Mouse (Mus musculus) adrenal gland, postnatal 36 days (tissue): ENCODE measurements around the gene Rapgef5. TPM values are rescaled to one million over a fixed set of nuclear protein-coding genes. Genes with fewer than 3 reads are reported as not detected.
A peak's percentile ranks its signal among the peaks of the same experiment; 100 is the strongest.

Experiments
- DNase-seq, 2 experiments: peaks; one replicate each; pipeline ENCODE4 v3.0.0; 2021; ENCODE audit warnings: mixed read lengths in 1 of 2
- total RNA-seq, 2 experiments: library from RNA; stranded (reverse); gene quantifications; 2 replicates each; pipeline ENCODE4 v1.2.3; 2021

The Rapgef5 gene
- total RNA-seq, 2 experiments from 2014 or later, result 35.2 to 43.7 TPM

DNA sequence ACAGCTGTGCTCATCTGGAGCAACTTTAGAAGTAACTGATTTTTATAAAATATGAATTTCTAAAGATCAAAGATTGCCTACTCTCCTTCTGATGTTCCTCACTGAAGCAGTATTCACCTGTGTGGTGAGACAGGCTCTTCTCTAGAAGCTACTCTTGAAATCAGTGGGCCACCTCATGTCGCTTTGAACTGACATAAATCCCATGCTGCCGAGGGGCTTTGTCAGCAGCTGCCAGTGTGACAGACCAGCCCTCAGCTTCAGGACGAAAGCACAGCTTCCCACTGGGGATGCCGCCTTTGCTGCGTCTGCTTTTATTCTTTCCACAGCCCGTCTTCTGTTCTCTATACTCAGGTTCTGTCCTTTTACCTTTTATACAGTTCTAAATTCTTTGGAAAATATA, 197.3 kb downstream of the Rapgef5 start:
- no peak for DNase-seq

DNA sequence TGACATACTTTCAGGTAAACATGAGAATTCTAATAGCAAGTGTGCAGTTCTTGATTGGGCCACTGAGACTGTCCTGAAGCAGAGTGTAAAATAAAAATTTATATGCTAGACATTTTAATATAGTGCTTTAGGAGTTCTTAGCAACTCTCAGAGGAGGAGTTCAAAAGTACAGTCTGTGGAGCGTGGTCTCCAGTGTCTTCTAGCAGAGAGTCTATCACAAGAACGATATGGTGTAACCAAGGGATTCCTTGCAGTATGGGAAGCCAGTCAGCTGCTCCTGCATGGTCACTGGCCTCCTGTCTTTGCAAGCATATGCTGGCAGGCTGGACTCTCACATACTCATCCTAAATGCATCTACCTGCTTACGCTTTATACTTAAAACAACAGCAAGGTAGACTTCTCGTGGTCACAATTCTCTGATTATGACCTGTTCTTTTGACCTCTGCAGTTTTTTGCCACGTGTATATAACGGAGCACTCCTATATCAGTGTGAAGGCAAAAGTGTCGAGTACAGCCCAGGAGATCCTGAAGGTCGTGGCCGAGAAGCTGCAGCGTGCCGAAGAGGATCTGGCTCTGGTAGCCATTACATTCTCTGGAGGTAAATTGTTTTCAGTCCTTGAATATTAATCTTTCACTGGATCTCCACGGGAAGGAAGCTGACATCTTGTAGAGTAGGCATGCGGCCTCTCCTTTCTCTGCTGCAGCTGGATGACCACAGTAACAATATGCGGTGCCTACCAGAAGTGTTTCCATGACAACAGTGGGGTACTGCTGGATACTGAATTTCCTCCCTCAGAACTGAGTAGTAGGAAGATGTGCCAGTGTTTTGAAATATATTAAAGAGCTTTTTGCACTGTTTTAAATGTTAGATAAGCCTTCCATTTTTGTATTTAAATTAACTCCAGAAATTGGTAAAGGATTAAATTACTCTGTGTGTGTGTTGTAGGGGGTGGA, 204.8 kb downstream of the Rapgef5 start:
- no peak for DNase-seq

DNA sequence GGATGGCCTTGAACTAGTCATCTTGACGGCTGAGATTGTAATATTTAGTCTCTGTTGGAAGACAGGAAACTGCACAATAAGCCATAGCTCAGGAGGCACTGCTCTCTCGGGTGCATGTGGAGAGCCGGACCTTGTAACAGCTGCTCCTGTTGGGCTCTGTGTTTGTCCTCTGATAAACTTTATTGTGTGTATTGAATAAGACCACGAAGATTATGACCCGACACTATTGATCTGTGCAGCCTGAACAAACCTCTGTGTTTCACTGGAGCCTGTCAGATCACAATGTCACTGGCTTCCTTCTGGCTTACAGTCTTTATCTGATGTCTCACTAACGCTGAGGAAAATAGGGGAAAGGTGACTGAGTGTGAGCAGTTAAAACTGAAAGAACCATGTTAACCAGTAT, 205.5 kb downstream of the Rapgef5 start:
- DNase-seq, result no peak

DNA sequence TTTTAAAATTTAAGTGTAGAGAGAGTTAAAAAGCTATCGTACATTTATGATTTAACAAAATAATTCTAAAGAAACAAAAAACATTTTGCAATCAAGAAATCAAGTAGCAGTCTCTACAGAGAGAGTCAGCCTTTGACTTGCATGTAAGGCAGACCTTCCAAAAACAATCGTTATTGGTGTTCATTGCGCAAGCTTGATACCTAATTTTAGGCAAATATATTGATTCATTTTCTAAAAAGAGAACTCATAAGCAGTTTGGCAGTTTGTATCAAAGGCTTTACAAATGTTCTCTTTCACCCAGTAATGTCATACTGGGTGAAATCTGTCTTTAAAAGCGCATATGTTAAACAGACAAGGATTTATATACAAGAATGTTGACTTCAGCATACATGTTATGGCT, 208.7 kb downstream of the Rapgef5 start:
- DNase-seq, result no peak

DNA sequence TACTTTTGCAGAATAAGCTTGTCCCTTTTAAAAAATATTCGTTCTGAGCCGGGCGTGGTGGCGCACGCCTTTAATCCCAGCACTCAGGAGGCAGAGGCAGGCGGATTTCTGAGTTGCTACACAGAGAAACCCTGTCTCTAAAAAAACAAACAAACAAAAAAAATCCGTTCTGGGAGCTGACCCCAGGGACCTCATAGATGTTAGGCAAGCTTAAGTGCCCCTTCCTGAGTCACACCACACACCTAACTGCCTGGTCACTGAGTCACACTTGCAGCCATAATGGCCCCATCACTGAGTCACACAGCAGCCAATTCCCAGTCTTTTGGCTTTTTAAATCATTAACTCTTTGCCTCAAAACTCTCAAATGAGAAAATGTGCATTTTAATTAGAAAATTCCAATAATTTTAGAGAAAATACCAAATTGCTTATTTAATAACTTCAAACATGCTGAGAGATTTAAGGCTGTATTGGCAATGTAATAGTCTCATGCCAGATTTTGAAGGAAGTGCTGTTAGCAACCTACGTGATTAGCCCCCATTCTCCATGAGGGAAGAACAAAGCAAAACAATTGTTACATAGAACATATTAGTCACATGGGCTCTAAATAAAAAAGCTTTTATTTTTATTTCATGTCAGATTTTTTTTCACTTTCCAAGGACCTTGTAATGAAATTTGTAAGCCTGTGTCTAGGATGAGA, 211.3 kb downstream of the Rapgef5 start:
- no peak for DNase-seq

DNA sequence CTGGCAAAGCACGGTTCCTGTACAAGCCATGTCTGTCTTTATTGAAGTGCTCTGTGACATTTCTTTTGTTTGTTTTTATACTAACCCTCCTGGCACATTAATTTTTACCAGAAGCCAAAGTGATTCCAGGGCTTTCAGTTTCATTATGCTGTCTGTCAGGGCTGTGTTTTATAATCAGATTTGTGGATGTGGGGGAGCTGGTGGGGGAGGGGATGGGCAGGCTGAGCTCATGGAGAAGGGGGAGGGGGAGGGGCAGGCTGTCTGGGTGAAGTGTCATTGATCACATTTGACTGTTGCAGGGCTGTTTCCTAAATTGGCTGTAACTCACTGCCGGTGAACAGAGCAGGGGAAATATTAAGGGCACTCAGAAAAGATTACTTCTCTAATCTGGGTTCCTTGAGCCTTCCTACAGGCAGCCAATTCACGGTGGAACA, 211.9 kb downstream of the Rapgef5 start:
- peak; percentile 16 to 75 for DNase-seq

- DNase-seq, result no peak
Measured at GRCm38 (mm10) chr12:117733611-117734010, 217.3 kb downstream of the Rapgef5 start.

GRCm38 (mm10) chr12:117736130-117736529, 219.9 kb downstream of the Rapgef5 start:
- no peak for DNase-seq

GRCm38 (mm10) chr12:117736928-117737327, 220.6 kb downstream of the Rapgef5 start:
- DNase-seq, result no peak

- no peak for DNase-seq
Measured at GRCm38 (mm10) chr12:117737332-117738031, 221.2 kb downstream of the Rapgef5 start.

- DNase-seq, result no peak
Measured at GRCm38 (mm10) chr12:117742487-117742886, 226.2 kb downstream of the Rapgef5 start.

GRCm38 (mm10) chr12:117744580-117745483, 228.6 kb downstream of the Rapgef5 start:
- no peak for DNase-seq

DNA sequence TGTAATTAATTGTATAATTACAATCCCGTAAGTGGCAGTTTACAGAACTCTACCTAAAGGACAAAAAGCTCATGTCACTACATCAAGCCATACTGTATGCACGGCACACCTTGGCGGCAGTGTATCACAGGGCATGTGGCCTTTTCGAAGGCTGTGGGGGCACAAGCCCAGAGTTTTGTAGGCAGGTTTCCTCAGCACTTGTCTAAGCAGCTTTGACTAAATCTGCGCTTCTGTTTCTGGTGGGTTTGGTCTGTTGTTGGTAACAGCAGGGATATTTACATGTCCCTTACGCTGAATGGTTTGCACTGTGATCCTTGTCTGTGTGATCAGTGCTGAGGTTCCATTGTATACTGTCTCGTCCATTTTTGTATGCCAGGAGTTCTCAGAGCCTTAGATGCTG, 230.3 kb downstream of the Rapgef5 start:
- DNase-seq, result no peak

DNA sequence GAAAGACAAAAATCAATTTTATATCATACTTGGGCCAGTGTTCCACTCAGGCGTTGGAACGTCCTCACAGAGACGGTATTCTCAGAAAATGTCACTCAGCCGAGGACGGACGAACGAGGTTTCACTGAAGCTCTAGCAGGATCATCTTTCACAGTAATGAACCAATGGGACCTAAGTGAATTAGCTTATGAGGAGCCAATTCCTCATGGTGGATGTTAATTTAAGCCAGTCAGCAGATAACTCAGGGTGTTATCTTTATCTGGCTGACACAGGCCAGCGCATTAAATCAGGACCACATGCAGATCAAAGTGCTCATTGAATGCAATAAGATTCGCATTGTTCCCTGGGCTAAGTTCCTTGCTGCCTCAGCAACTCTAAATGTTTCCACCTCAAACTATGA, 234.8 kb downstream of the Rapgef5 start:
- DNase-seq, result no peak

- DNase-seq, result peak; percentile 22 to 34
Measured at GRCm38 (mm10) chr12:117751520-117752383, 235.5 kb downstream of the Rapgef5 start.

DNA sequence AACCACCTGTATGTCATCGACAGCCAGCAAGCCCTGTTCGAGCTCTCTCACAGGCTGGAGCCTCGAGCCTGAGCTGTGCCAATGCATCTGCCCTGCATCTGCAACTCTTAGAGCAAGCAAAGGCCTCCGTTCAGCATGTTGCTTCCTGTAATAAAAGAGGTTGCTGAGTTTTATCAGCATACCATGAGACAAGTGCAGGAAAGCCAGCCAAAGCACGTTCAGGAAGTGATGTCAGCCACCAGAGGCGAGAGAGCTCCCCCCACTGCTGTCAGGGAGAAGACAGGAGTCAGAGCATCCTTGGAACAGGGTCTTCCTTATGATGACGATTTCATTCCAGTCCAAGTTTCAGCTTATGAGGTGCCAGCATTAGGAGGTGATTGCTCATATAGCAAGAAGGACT, 239.7 kb downstream of the Rapgef5 start:
- peak in 1 of 2 experiments; percentile 33 for DNase-seq

DNA sequence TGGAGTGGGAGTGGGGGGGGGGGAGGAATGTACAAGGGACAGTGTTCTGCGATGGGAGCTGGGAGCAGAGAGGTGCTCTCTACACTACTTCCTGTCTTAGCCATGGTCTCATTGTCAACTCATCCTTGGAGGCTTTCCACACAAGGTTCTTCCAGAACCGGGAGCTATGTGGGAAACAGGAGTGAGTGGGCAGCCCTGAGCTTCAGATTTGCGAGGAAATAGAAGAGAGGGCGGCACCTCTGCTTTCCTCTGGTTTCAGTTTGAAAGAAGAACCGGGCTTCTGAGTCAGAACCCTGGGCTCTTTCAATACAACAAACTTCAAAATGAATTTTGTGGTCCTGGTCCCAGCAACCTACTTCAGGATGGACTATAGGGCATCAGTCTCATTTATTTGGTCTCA, 244.1 kb downstream of the Rapgef5 start:
- no peak for DNase-seq

GRCm38 (mm10) chr12:117760846-117761245, 244.6 kb downstream of the Rapgef5 start:
- no peak for DNase-seq

GRCm38 (mm10) chr12:117761698-117762097, 245.4 kb downstream of the Rapgef5 start:
- peak in 1 of 2 experiments; percentile 38 for DNase-seq

DNA sequence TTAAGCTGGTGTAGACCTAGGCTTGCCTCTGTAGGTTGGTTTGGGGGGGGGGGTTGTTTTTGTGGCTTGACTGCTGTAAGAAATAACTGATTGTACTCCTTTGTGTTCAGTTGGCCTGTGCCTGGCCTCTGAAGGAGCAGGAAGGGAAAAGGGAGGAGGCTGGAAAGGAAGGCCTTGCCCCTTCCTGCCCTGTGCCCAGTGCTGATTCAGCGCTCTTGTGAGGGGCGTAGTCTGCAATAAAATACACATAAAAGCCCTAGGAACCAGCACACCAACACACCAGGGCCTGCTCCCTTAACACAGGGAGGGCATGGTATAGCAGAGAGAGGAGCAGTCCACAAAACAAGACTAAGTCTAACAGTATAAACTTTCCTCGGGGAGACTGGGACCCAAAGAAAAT, 247.0 kb downstream of the Rapgef5 start:
- peak; percentile 39 for DNase-seq
